Mouse (Mus musculus) thymus, adult 2 months (tissue): ENCODE results near the gene 4933425L06Rik.

Experiments used
- CTCF ChIP-seq: fragments of 200-500 bp; IDR thresholded peaks from 2 replicates; pipeline ENCODE4 v1.5.1; 2012; ENCODE audit warnings: mild to moderate bottlenecking, control low read depth, low read length, moderate library complexity, borderline replicate concordance; ENCODE audit not compliant: control insufficient read depth, poor library complexity, insufficient read depth; ENCODE audit errors: extremely low read depth
- POLR2A ChIP-seq: fragments of 200-500 bp; IDR thresholded peaks from 2 replicates; pipeline ENCODE4 v1.6.1; 2012; ENCODE audit warnings: mild to moderate bottlenecking, low read length, control low read depth, moderate library complexity; ENCODE audit not compliant: control insufficient read depth, poor library complexity, insufficient read depth; ENCODE audit errors: extremely low read depth

DNA sequence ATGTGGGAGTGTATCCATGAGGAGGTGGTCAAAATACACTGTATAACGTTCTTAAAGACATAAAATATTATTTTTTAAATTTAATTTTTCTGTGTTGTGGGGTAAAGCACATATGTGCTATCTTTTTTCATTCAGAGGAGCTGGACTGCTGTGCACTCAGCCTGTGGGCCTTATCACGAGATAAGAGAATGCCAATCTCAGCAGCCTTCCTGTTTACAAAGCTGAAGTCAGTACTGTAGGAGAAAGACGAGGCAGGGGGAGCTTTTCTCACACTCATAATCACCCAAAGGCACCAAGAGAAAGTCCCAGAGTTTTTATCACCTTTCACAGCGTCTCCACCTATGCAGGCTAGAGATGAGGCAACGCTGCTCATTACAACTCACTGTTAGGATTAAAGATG, 52.5 kb downstream of the 4933425L06Rik start:
- no peak for TF ChIP-seq CTCF
- TF ChIP-seq POLR2A: no peak
